Mouse (Mus musculus): ENCODE results near the gene Cd63.

DNA sequence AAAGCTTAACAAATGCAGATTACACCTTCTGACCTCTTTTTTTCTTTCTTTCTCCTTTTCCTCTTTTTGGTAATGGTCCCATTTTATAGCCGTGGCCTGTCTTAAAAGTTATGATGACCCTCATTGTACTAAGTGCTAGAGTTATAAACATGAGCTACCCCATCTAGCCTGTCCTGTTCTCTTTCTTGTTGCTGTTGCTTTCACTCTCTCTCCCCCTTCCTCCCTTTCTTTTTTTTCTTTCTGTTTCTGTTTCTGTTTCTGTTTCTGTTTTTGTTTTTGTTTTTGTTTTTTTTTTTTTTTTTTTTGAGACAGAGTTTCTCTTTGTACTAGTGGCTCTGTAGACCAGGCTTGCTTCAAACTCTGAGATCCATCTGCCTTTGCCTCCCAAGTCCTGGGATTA, 34.3 kb upstream of the Cd63 start:
- no peak for TF ChIP-seq CTCF (IDR thresholded peaks at IDR 0.05; ENCODE audit: extremely low read depth, insufficient read depth, insufficient read length, insufficient replicate concordance)
- no peak for TF ChIP-seq POLR2A (IDR thresholded peaks at IDR 0.05; ENCODE audit: low read depth, low read length)
